Mouse (Mus musculus) forelimb bud, embryonic 11.5 days (tissue): ENCODE measurements at regions not wholly inside any gene's neighbourhood (a gene's known extent, or its start where the extent isn't known, plus 50 kb on each side); places are given as distances from the start of the nearest gene placed in this dataset.
A peak's percentile ranks its signal among the peaks of the same experiment; 100 is the strongest.

ENCODE experiments used
- DNase-seq: peaks from one replicate; pipeline ENCODE4 v3.0.0-alpha.2; 2012; ENCODE audit warnings: low read depth, low spot score

- DNase-seq = no peak
These were observed 65.4 kb upstream of the Tes start for GRCm38 (mm10) chr6:16999451-17000139.

DNA sequence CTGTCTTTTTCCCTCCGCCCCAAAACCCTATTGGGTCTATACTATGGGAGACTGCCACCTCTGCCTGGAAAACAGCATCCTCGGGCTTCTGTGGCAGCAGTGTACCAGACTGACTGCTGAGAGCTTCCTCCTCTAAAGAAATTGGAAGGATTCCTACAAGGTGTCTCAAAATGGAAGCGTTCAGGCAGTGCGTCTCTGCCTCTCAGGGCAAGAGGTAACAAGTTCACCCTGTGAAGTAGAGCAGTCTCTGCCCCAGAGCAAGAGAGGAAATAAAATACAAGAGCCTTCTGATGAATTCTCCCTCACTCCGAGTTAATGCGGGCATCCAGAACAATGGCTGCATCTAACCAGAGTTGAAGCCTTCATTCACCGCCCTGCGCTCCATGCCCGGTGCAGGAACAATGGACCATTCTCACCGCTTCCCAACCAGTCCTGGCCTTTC lies 69.4 kb upstream of the Tes start:
- DNase-seq = no peak

DNA sequence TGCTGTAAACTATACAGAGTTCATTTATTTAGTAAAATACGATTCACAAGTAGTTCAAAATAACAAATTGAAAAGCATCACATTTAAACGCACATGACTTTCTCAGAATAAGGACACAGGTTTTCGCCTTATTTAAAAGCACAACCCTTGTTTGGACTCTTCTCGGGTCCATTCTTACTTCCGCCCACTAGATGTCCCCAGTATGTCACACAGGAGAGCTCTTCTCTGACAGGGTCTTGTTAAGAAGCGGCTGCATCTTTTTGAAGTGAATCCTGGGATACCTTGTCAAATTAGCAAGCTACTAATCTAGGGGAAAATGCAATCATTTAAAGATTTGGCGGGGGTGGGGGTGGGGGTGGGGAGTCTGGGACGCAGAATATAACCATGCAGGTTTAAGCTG lies 70.2 kb upstream of the Tes start:
- peak; percentile 40 for DNase-seq

- DNase-seq = no peak
These were observed 72.9 kb upstream of the Tes start for GRCm38 (mm10) chr6:16991996-16992591.

- DNase-seq = peak; percentile 40
These were observed 79.9 kb upstream of the Tfec start for GRCm38 (mm10) chr6:16978206-16978505.

GRCm38 (mm10) chr6:16977392-16978205 lies 79.4 kb upstream of the Tfec start:
- DNase-seq = no peak

DNA sequence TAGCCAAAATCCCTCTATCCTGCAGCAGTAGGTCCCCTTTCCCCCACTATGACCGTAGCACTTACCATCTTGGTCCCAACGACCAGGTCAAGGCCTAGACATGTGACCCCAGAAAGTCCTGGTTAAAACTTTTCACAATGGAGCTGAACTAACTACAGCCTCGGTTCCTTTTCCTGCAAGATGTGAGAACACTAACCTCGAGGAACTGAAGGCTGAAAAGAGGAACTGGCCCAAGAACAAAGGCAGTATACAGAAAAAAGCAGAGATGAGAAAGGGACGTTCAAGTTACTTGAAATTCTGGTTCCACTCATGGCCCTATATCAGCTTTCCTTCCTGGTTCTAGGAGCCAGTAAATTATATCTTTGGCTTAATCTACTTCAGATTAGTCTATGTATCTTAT lies 67.4 kb upstream of the Tfec start:
- no peak for DNase-seq

DNA sequence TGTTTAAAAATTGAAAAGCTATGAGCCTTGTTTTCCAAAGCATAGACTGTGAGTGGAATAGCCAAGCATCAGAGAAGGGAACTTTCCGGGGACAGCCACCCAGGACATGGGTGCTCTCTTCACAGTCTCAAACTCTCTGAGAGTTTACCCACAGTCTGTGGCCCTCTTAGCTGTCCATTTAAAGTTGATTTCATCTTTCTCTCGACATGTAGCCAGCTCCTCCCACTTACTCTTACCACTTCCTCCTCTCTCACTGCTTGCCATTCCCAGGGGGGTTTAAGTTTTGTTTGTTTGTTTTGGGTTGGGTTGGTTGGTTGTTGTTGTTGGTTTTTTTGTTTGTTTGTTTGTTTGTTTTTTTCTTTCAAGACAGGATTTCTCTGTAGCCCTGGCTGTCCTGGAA lies 66.1 kb upstream of the Tfec start:
- no peak for DNase-seq

GRCm38 (mm10) chr6:16963958-16964357 lies 65.7 kb upstream of the Tfec start:
- DNase-seq = no peak

DNA sequence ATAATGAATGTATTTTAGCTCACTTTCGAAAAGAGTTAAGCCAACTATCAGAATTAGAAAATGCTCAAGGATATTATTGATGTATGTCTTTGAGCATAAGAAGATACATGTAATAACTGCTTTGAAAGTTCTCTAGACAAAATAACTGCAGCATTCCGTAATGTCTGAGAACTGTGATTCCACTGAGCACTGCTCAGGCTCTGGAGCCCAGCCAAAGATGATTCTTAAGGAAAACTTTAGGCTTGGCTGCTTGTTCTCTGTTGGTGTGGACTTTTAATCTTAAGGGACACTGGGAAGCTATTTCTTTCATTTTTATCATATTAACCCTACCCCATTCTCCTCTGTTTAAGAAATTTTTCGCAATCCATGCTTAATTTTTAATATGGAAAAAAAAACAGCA lies 59.9 kb upstream of the Tfec start:
- DNase-seq = no peak

GRCm38 (mm10) chr6:16956771-16957435 lies 58.7 kb upstream of the Tfec start:
- no peak for DNase-seq
